Mouse (Mus musculus): ENCODE results near the gene 1700016K19Rik. TPM values are rescaled to one million over a fixed set of nuclear protein-coding genes. Genes with fewer than 3 reads are reported as not detected.

1700016K19Rik gene
- polyA plus RNA-seq (2017; shearing (Covaris generic)), result not detected

GRCm38 (mm10) chr11:75999440-76000155 is at the start of gene 1700016K19Rik:
TSS of gene 1700016K19Rik (plus strand) at chr11:75999912.

GRCm38 (mm10) chr11:76027139-76028071 is 27.7 kb downstream of the 1700016K19Rik start, which contains the start of gene Rflnb:
TSS of gene Rflnb (minus strand) at chr11:76027782.

Other genes with a start within 250 kb of the 1700016K19Rik start
- not detected for gene Doc2b, start 203.9 kb upstream of the 1700016K19Rik start, polyA plus RNA-seq (2017; shearing (Covaris generic))
- 8.8 TPM for gene Rph3al, start 61.5 kb upstream of the 1700016K19Rik start, polyA plus RNA-seq (2017; shearing (Covaris generic))
- gene Rflnb, start 27.9 kb downstream of the 1700016K19Rik start, polyA plus RNA-seq (2017; shearing (Covaris generic)), result 41.5 TPM
- gene Vps53, start 179.7 kb downstream of the 1700016K19Rik start, polyA plus RNA-seq (2017; shearing (Covaris generic)), result 60.2 TPM
- gene Fam57a, start 179.8 kb downstream of the 1700016K19Rik start, polyA plus RNA-seq (2017; shearing (Covaris generic)), result 3.8 TPM
- gene Dbil5, start 217.7 kb downstream of the 1700016K19Rik start, polyA plus RNA-seq (2017; shearing (Covaris generic)), result 0.43 TPM
- 26.8 TPM for gene Gemin4, start 217.8 kb downstream of the 1700016K19Rik start, polyA plus RNA-seq (2017; shearing (Covaris generic))
- gene Mrm3, start 243.8 kb downstream of the 1700016K19Rik start, polyA plus RNA-seq (2017; shearing (Covaris generic)), result 19.3 TPM
- 70.3 TPM for gene Glod4, start 243.8 kb downstream of the 1700016K19Rik start, polyA plus RNA-seq (2017; shearing (Covaris generic))

All from CD4-positive, CD25-positive, alpha-beta regulatory T cell (primary cell).